ENCODE assay signal across 28 mouse cellular contexts in genomic region chr9:74148306-74148705, GRCm38 (mm10). TPM values are rescaled to one million over a fixed set of nuclear protein-coding genes. Genes with fewer than 3 reads are reported as not detected.
A peak's percentile ranks its signal among the peaks of the same experiment; 100 is the strongest.
DNase-seq lines count a peak whose midpoint lies in the region; ATAC-seq lines count a peak whose summit lies in the region.
"Had no signal": no experiment of that assay in that cellular context is flagged by ENCODE, and none has a peak within 500 bp of the region (broad histone marks: within the 10 kb centered on the region; RNA-seq: fewer than 3 reads in every experiment).

No protein-coding gene starts in this region.

- H3K27me3 ChIP-seq in heart, embryonic 12.5 days (replicated peaks), result no peaks in the 10 kb centered on the region
- peaks cover 10% of the 10 kb centered on the region; the same call in 1 of the 2 replicates for H3K27me3 ChIP-seq in neural tube, embryonic 11.5 days (ENCODE audit: control insufficient read depth, insufficient read depth, low read length)
- H3K27me3 ChIP-seq: embryonic facial prominence, embryonic 12.5 days; limb, embryonic 12.5 days; liver, embryonic 12.5 days had no signal

- no peaks in the 10 kb centered on the region for H3K9me3 ChIP-seq in heart, embryonic 12.5 days (replicated peaks)
- H3K9me3 ChIP-seq in neural tube, embryonic 11.5 days (ENCODE audit: control insufficient read depth, low read length), result no peaks in the 10 kb centered on the region
- H3K9me3 ChIP-seq: embryonic facial prominence, embryonic 12.5 days; heart, embryonic 10.5 days; hindbrain, embryonic 15.5 days; kidney, embryonic 15.5 days; limb, embryonic 12.5 days; liver, embryonic 12.5 days; neural tube, embryonic 13.5 days had no signal

- no peak overlapping the region for H3K9ac ChIP-seq in heart, embryonic 12.5 days
- no peak overlapping the region for H3K9ac ChIP-seq in neural tube, embryonic 11.5 days (ENCODE audit: low read length)
- H3K9ac ChIP-seq: embryonic facial prominence, embryonic 12.5 days; hindbrain, embryonic 15.5 days; kidney, embryonic 15.5 days; limb, embryonic 12.5 days; liver, embryonic 12.5 days; lung, embryonic 14.5 days; neural tube, embryonic 13.5 days had no signal

- 77% methylated on average over 8 of the region's 8 CpGs for WGBS in heart, embryonic 12.5 days
- 41% methylated on average over 8 of the region's 8 CpGs for WGBS in neural tube, embryonic 11.5 days

- DNase-seq in embryo, embryonic 10.5 days (ENCODE audit: low spot score), result peak; percentile 45
- no peak for DNase-seq in embryo, embryonic 9.5 days (ENCODE audit: extremely low spot score)
- DNase-seq in heart, adult 11 months, result peak; percentile 80
- DNase-seq in neural tube, embryonic 11.5 days (ENCODE audit: low spot score), result peak; percentile 44
- no peak for DNase-seq in neural tube, embryonic 10.5 days (ENCODE audit: extremely low spot score, low spot score)
- DNase-seq in layer of hippocampus, adult 9-11 months, result no peak
- no peak for DNase-seq in lung, adult 18-20 months
- DNase-seq: adrenal gland, postnatal 14 days; cerebellum, adult 11-12 months; cerebellum, postnatal 25 days; heart, postnatal 10 days; lung, embryonic 14.5 days; lung, postnatal 36 days; right cerebral cortex, postnatal 14 days; spleen, adult 18-20 months; thymus, postnatal 36 days had no signal

- no peak for ATAC-seq in heart, embryonic 12.5 days (ENCODE audit: insufficient number of reproducible peaks, low FRiP score)
- ATAC-seq in neural tube, embryonic 11.5 days (ENCODE audit: insufficient read depth, low FRiP score, low TSS enrichment), result no peak
- ATAC-seq: activated CD4-positive, CD25-positive, alpha-beta regulatory T cell, adult 4 months; CD4-positive, CD25-positive, alpha-beta regulatory T cell, adult 4 months; intestine, postnatal 0 days; liver, embryonic 12.5 days; Patski had no signal

- H3K4me3 ChIP-seq in heart, embryonic 12.5 days, result no peak overlapping the region
- H3K4me3 ChIP-seq in neural tube, embryonic 11.5 days (ENCODE audit: low read depth, low read length), result no peak overlapping the region
- H3K4me3 ChIP-seq: embryonic facial prominence, embryonic 12.5 days; heart, embryonic 10.5 days; hindbrain, embryonic 15.5 days; kidney, embryonic 15.5 days; limb, embryonic 12.5 days; liver, embryonic 12.5 days; neural tube, embryonic 13.5 days had no signal

- no peak overlapping the region for H3K4me2 ChIP-seq in heart, embryonic 12.5 days
- H3K4me2 ChIP-seq in neural tube, embryonic 11.5 days (ENCODE audit: low read depth), result no peak overlapping the region
- H3K4me2 ChIP-seq: embryonic facial prominence, embryonic 12.5 days; hindbrain, embryonic 15.5 days; kidney, embryonic 15.5 days; limb, embryonic 12.5 days; liver, embryonic 12.5 days; lung, embryonic 14.5 days; neural tube, embryonic 13.5 days had no signal

- H3K36me3 ChIP-seq in heart, embryonic 12.5 days, result no peaks in the 10 kb centered on the region
- H3K36me3 ChIP-seq in neural tube, embryonic 11.5 days (ENCODE audit: control insufficient read depth, insufficient read depth, low read length), result no peaks in the 10 kb centered on the region
- H3K36me3 ChIP-seq: embryonic facial prominence, embryonic 12.5 days; heart, embryonic 10.5 days; hindbrain, embryonic 15.5 days; kidney, embryonic 15.5 days; limb, embryonic 12.5 days; liver, embryonic 12.5 days; neural tube, embryonic 13.5 days had no signal

- H3K4me1 ChIP-seq in heart, embryonic 12.5 days (replicated peaks), result no peaks in the 10 kb centered on the region
- no peaks in the 10 kb centered on the region for H3K4me1 ChIP-seq in neural tube, embryonic 11.5 days (ENCODE audit: control insufficient read depth, insufficient read depth, low read length)
- H3K4me1 ChIP-seq: embryonic facial prominence, embryonic 12.5 days; heart, embryonic 10.5 days; kidney, embryonic 15.5 days; limb, embryonic 12.5 days; liver, embryonic 12.5 days had no signal

- no peak overlapping the region for H3K27ac ChIP-seq in heart, embryonic 12.5 days (ENCODE audit: poor library complexity, severe bottlenecking)
- no peak overlapping the region for H3K27ac ChIP-seq in neural tube, embryonic 11.5 days (ENCODE audit: low read depth, low read length)
- H3K27ac ChIP-seq: embryonic facial prominence, embryonic 12.5 days; heart, embryonic 10.5 days; hindbrain, embryonic 15.5 days; kidney, embryonic 15.5 days; limb, embryonic 12.5 days; liver, embryonic 12.5 days; neural tube, embryonic 13.5 days had no signal

RNA-seq across cellular contexts. Expression of gene Wdr72, which starts 38.1 kb away (rescaled TPM):
- polyA plus RNA-seq in heart, embryonic 12.5 days (2016; fragmentation: Nextera tagmentation; extraction: Ambion mirVana), result 0.82 and 0.92 TPM in 2 replicates
- 0.24 and 0.51 TPM in 2 replicates for polyA plus RNA-seq in neural tube, embryonic 11.5 days (2014; fragmentation: Nextera tagmentation; extraction: Ambion mirVana)
- polyA plus RNA-seq: CD4-positive, CD25-positive, alpha-beta regulatory T cell, adult 4 months had no signal

Comparison
In these comparisons a context has a peak if more than half of its experiments do, and no peak if none do; other contexts are left out.
1. DNase-seq: peak in embryo, embryonic 10.5 days (single experiment), heart, adult 11 months (single experiment) and neural tube, embryonic 11.5 days (single experiment); none in embryo, embryonic 9.5 days (single experiment), neural tube, embryonic 10.5 days (single experiment), layer of hippocampus, adult 9-11 months (single experiment) and lung, adult 18-20 months (0 of 2).